Mouse (Mus musculus) ES-Bruce4 (cell line): ENCODE results near the gene Gm32802.
"Not testable (repeated sequence)": the region's sequence is repeated elsewhere in the genome, so short reads cannot be mapped to it uniquely, and the experiment has no call there.

Source experiments
- CTCF ChIP-seq: IDR thresholded peaks from one replicate; pipeline ENCODE4 v1.8.1; 2011; ENCODE audit warnings: low read depth, low read length
- EP300 ChIP-seq: IDR thresholded peaks from 2 replicates; pipeline ENCODE4 v1.6.1; 2011; ENCODE audit warnings: low read depth, low read length; ENCODE audit not compliant: insufficient read depth

DNA sequence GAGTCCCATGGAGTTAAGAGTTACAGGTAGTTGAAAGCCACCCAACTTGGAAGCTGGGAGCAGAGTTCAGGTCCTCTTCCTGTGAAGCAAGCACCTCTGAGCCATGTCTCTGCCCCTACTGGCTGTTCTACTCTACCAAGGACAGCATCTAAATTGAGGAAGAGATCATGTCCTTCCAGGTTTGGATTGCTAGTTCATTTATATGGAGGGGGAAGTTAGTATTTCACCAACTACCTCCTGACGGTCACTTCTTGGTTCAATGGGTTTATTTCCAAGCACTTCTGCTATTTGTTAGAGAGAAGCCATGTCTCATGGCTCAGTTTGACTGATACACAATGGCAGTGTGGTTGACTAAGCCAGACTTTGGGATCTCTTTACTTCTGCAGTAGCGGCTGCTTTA, 30.9 kb upstream of the Gm32802 start:
- TF ChIP-seq CTCF, EP300: not testable (repeated sequence)
